Mouse (Mus musculus) central nervous system, embryonic 18 days (tissue): ENCODE measurements around the gene Dgki. TPM values are rescaled to one million over a fixed set of nuclear protein-coding genes. Genes with fewer than 3 reads are reported as not detected.

ENCODE experiments used
- polyA plus RNA-seq: library from polyadenylated mRNA; depleted of rRNA; stranded (reverse); fragments of >200 nt; gene quantifications from 2 replicates; pipeline ENCODE4 v1.2.3, GENCODE M21; 2012; rRNA removed

Dgki gene
- polyA plus RNA-seq = 6.9 and 7.1 TPM in 2 replicates

GRCm38 (mm10) chr6:37299562-37300390 lies at the start of gene Dgki:
TSS of gene Dgki (minus strand) at chr6:37300184.

GRCm38 (mm10) chr6:36809747-36810285 lies 490.2 kb downstream of the Dgki start, which contains the start of gene Ptn:
TSS of gene Ptn (minus strand) at chr6:36810220.

Other genes with a start within 250 kb of the Dgki start
- 2.9 and 3.5 TPM in 2 replicates for gene Creb3l2, start 142.0 kb upstream of the Dgki start, polyA plus RNA-seq
- gene Akr1d1, start 230.0 kb upstream of the Dgki start, polyA plus RNA-seq = not detected in 2 replicates